Mouse (Mus musculus): ENCODE data around the gene Myg1.

DNA sequence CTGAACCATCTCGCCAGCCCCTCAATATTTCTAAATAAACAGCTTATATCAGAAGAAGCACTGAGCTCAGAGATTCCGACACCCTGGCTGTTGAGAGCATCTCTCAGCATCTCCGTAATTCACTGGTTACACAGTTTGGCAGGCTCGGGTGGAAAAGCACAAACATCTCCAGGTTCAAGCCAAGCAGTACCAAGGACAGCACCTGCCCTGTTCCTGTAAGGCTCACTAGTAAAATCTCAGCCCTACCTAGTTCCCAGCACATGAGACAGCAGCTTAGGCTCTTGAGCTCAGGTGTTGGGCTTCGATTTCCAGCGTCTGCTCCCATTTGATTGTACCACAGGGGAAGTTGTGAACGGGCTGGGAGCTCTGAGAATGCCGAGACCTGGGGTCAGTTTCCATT lies 3.7 kb downstream of the Myg1 start:
- TF ChIP-seq POLR2A (IDR thresholded peaks at IDR 0.05; ENCODE audit: insufficient read length, low read depth) (no peak), CEBPB (IDR thresholded peaks at IDR 0.05; ENCODE audit: insufficient read depth, poor library complexity, severe bottlenecking) (no peak), REST (IDR thresholded peaks at IDR 0.05; ENCODE audit: insufficient read depth, insufficient read length) (peak; percentile 71), MAX (IDR thresholded peaks at IDR 0.05; ENCODE audit: low read depth) (no peak), E2F4 (IDR thresholded peaks at IDR 0.05; ENCODE audit: insufficient read depth) (no peak), TCF12 (IDR thresholded peaks at IDR 0.05; ENCODE audit: insufficient read depth, poor library complexity, severe bottlenecking) (no peak), MYOD1 (IDR thresholded peaks at IDR 0.05; ENCODE audit: control insufficient read depth in 1 of 3, insufficient read length in 2 of 3, low read depth in 2 of 3) (no peak), POLR2AphosphoS2 (IDR thresholded peaks at IDR 0.05; ENCODE audit: insufficient read length, low read depth) (no peak), USF1 (IDR thresholded peaks at IDR 0.05; ENCODE audit: low read depth) (no peak), MYOG (IDR thresholded peaks at IDR 0.05; ENCODE audit: control insufficient read depth in 1 of 3, insufficient read depth in 1 of 3, insufficient read length in 2 of 3, low read depth in 2 of 3) (no peak)

Data from myocyte (in vitro differentiated cells).